ENCODE assay signal across 17 mouse cellular contexts in genomic region chr9:21690031-21690430, GRCm38 (mm10). TPM values are rescaled to one million over a fixed set of nuclear protein-coding genes. Genes with fewer than 3 reads are reported as not detected.
DNase-seq lines count a peak whose midpoint lies in the region; ATAC-seq and TF ChIP-seq lines count a peak whose summit lies in the region.
"Had no signal": no experiment of that assay in that cellular context is flagged by ENCODE, and none has a peak within 500 bp of the region (broad histone marks: within the 10 kb centered on the region; RNA-seq: fewer than 3 reads in every experiment).

No protein-coding gene starts in this region.

- no peak overlapping the region for H3K4me3 ChIP-seq in kidney, adult 2 months (ENCODE audit: insufficient read depth, low read depth, low read length)
- H3K4me3 ChIP-seq in limb, embryonic 10.5 days, result no peak overlapping the region
- H3K4me3 ChIP-seq: forebrain, embryonic 15.5 days; gastrocnemius, adult 2 months; hindbrain, embryonic 12.5 days; liver, embryonic 13.5 days; neural tube, embryonic 12.5 days had no signal

- no peak overlapping the region for H3K27ac ChIP-seq in kidney, adult 2 months (ENCODE audit: insufficient read depth, low read depth, low read length)
- H3K27ac ChIP-seq in limb, embryonic 10.5 days, result no peak overlapping the region
- H3K27ac ChIP-seq: forebrain, embryonic 15.5 days; gastrocnemius, adult 2 months; hindbrain, embryonic 12.5 days; liver, embryonic 13.5 days; neural tube, embryonic 12.5 days had no signal

- DNase-seq in adrenal gland, adult (ENCODE audit: inconsistent age in 2 of 2, low spot score in 1 of 2), result peak; percentile 63 to 83
- no peak for DNase-seq in adrenal gland, postnatal 4 days (ENCODE audit: low spot score in 2 of 2)
- peak; percentile 86 for DNase-seq in kidney, adult 2 months
- DNase-seq in kidney, postnatal 4 days, result no peak
- peak; percentile 62 to 74 for DNase-seq in adrenal gland, postnatal 36 days
- no peak for DNase-seq in limb, embryonic 10.5 days (ENCODE audit: low spot score)
- no peak for DNase-seq in thymus, postnatal 14 days
- DNase-seq: cerebellum, adult 9-10 months; gastrocnemius, adult 2 months; liver, embryonic 13.5 days; lung, postnatal 14 days; right cerebral cortex, postnatal 25 days had no signal

- TF ChIP-seq CTCF in kidney, adult 2 months (conservative IDR thresholded peaks at IDR 0.05; ENCODE audit: insufficient read depth, insufficient read length, low read depth, low read length), result no peak

- H3K9me3 ChIP-seq in limb, embryonic 10.5 days (replicated peaks), result no peaks in the 10 kb centered on the region
- H3K9me3 ChIP-seq: forebrain, embryonic 15.5 days; hindbrain, embryonic 12.5 days; liver, embryonic 13.5 days; neural tube, embryonic 12.5 days had no signal

- 0 out of 2 replicates have a peak, but pooled peaks have one; percentile 20 for ATAC-seq in monocyte, adult 5-6 weeks (replicated peaks; ENCODE audit: insufficient number of reproducible peaks, low FRiP score, low TSS enrichment, poor library complexity, severe bottlenecking)
- ATAC-seq: activated CD4-positive, CD25-positive, alpha-beta regulatory T cell, adult 4 months; forebrain, embryonic 15.5 days had no signal

- H3K4me1 ChIP-seq in kidney, adult 2 months (ENCODE audit: control insufficient read depth, insufficient read depth, low read length), result 0 out of 2 replicates have a peak, but pooled peaks cover 3% of the 10 kb centered on the region
- H3K4me1 ChIP-seq in limb, embryonic 10.5 days, result no peaks in the 10 kb centered on the region
- H3K4me1 ChIP-seq: forebrain, embryonic 15.5 days; hindbrain, embryonic 12.5 days; neural tube, embryonic 12.5 days had no signal

- no peaks in the 10 kb centered on the region for H3K36me3 ChIP-seq in kidney, adult 2 months (ENCODE audit: control insufficient read depth, insufficient read depth, low read length)
- H3K36me3 ChIP-seq in limb, embryonic 10.5 days, result peaks cover 100% of the 10 kb centered on the region

- WGBS in kidney, adult 2 months, result 39% methylated on average over 3 of the region's 3 CpGs
- WGBS in limb, embryonic 10.5 days, result 91% methylated on average over 3 of the region's 3 CpGs

- TF ChIP-seq POLR2A in kidney, adult 2 months (IDR thresholded peaks at IDR 0.05; ENCODE audit: low read depth, low read length), result no peak

- no peaks in the 10 kb centered on the region for H3K27me3 ChIP-seq in kidney, adult 2 months (replicated peaks; ENCODE audit: control insufficient read depth, insufficient read depth, low read length)
- no peaks in the 10 kb centered on the region for H3K27me3 ChIP-seq in limb, embryonic 10.5 days (ENCODE audit: low read depth, poor library complexity, severe bottlenecking)
- H3K27me3 ChIP-seq: forebrain, embryonic 15.5 days; hindbrain, embryonic 12.5 days; liver, embryonic 13.5 days; neural tube, embryonic 12.5 days had no signal

RNA-seq across cellular contexts. Expression of gene Ldlr, which starts 33.3 kb away (rescaled TPM):
- total RNA-seq in adrenal gland, postnatal 4 days (2021), result 10 to 100 TPM; 26.7 to 31.9 TPM
- polyA plus RNA-seq in kidney, adult 2 months (2012; rRNA removed), result 26.9 and 28.8 TPM in 2 replicates
- total RNA-seq in adrenal gland, postnatal 36 days (2021), result 100 to 1,000 TPM; 119 to 184 TPM
- 63.8 to 106 TPM (median 96.1 TPM) in 3 replicates for total RNA-seq in monocyte, adult 5-6 weeks (2017)
- polyA plus RNA-seq in limb, embryonic 10.5 days (2016; fragmentation: Nextera tagmentation; extraction: Ambion mirVana), result 55.2 and 57.3 TPM in 2 replicates

Comparison
In these comparisons a context has a peak if more than half of its experiments do, and no peak if none do; other contexts are left out.
1. DNase-seq: peak in adrenal gland, adult (2 of 2), kidney, adult 2 months (single experiment) and adrenal gland, postnatal 36 days (2 of 2); none in adrenal gland, postnatal 4 days (0 of 2), kidney, postnatal 4 days (0 of 2), limb, embryonic 10.5 days (single experiment) and thymus, postnatal 14 days (single experiment).